Mouse (Mus musculus) liver, embryonic 11.5 days (tissue): ENCODE measurements around the gene Mettl23. TPM values are rescaled to one million over a fixed set of nuclear protein-coding genes. Genes with fewer than 3 reads are reported as not detected.
"Not testable (repeated sequence)": the region's sequence is repeated elsewhere in the genome, so short reads cannot be mapped to it uniquely, and the experiment has no call there.

Experiments used
- ATAC-seq: fragments of 200-750 bp; cut with Nextera tagmentation; replicated peaks from 2 replicates; pipeline ENCODE4 v1.8.0; 2017; ENCODE audit warnings: moderate number of reproducible peaks, mild to moderate bottlenecking, moderate TSS enrichment, moderate library complexity; ENCODE audit not compliant: low FRiP score
- DNase-seq: peaks from one replicate; pipeline ENCODE4 v3.0.0-alpha.2; 2017; ENCODE audit warnings: low spot score
- H3K27ac ChIP-seq: fragments of 300-500 bp; sonication (generic); 2 replicates; pipeline ENCODE4 v1.5.1; 2014; ENCODE audit warnings: mild to moderate bottlenecking, low read depth, low read length, control low read depth
- H3K27me3 ChIP-seq: fragments of 300-500 bp; sonication (generic); replicated peaks from 2 replicates; pipeline ENCODE4 v1.6.1; 2014; ENCODE audit warnings: low read length, mixed read lengths; ENCODE audit not compliant: control insufficient read depth, insufficient read depth
- H3K36me3 ChIP-seq: fragments of 300-500 bp; sonication (generic); 2 replicates; pipeline ENCODE4 v1.6.1; 2014; ENCODE audit warnings: mild to moderate bottlenecking, low read length, moderate library complexity, mixed read lengths; ENCODE audit not compliant: control insufficient read depth, insufficient read depth
- H3K4me1 ChIP-seq: fragments of 300-500 bp; sonication (generic); replicated peaks from 2 replicates; pipeline ENCODE4 v1.6.1; 2014; ENCODE audit warnings: low read length, mixed read lengths; ENCODE audit not compliant: control insufficient read depth, insufficient read depth
- H3K4me2 ChIP-seq: fragments of 300-500 bp; sonication (generic); 2 replicates; pipeline ENCODE4 v1.6.1; 2014; ENCODE audit warnings: mild to moderate bottlenecking, control low read depth, moderate library complexity
- H3K4me3 ChIP-seq: fragments of 300-500 bp; sonication (generic); 2 replicates; pipeline ENCODE4 v1.5.1; 2014; ENCODE audit warnings: low read depth, low read length, control low read depth
- H3K9ac ChIP-seq: fragments of 300-500 bp; sonication (generic); 2 replicates; pipeline ENCODE4 v1.6.1; 2014; ENCODE audit warnings: low read depth, low read length, control low read depth
- H3K9me3 ChIP-seq: fragments of 300-500 bp; sonication (generic); 2 replicates; pipeline ENCODE4 v1.6.1; 2016; ENCODE audit warnings: low read length, inconsistent platforms, mixed read lengths; ENCODE audit not compliant: control insufficient read depth
- WGBS: fragments of 180-500 bp; shearing (Covaris S2); extraction: QIAGEN DNeasy Blood & Tissue Kit; methylation state at CpG from one replicate; pipeline ENCODE4 v1.1.7; 2014; 5-methylcytosine and 5-hydroxymethylcytosine counted together
- polyA plus RNA-seq: library from polyadenylated mRNA; unstranded; fragments of >200 nt; fragmentation: Nextera tagmentation; extraction: Ambion mirVana; gene quantifications from 2 replicates; pipeline ENCODE4 v1.2.1, GENCODE M21; 2014

The Mettl23 gene
- polyA plus RNA-seq, 1 experiment from 2014 or later: 65.1 TPM

DNA sequence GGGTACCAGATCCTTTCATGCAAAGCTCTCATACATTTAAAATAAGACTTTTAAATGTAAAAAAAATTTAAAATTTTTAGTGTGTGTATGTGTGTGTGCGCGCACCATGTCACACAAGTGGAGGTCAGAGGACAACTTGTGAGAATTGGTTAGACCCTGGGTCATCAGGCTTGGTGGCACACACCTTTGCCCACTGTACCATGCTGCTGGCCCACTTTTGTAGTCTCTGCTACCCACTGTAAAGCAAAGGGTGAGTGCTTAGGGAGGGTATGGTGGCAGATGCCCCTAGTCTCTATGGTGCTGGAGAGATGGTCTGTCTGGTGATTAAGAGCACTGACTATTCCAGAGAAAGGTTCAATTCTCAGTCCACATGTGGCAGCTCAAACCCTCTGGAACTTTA, 19.8 kb upstream of the Mettl23 start:
- 90% methylated on average over 2 of the region's 2 CpGs for WGBS
- ATAC-seq: no peak
- peaks cover 8% of the 10 kb centered on the region for H3K4me1 ChIP-seq
- DNase-seq: no peak
- H3K27ac ChIP-seq: no peak overlapping the region
- H3K9ac ChIP-seq: no peak overlapping the region
- H3K36me3 ChIP-seq: no peaks in the 10 kb centered on the region
- H3K4me3 ChIP-seq: no peak overlapping the region
- peaks cover 3% of the 10 kb centered on the region; the same call in 1 of the 2 replicates for H3K27me3 ChIP-seq
- H3K4me2 ChIP-seq: no peak overlapping the region
- H3K9me3 ChIP-seq: no peaks in the 10 kb centered on the region

DNA sequence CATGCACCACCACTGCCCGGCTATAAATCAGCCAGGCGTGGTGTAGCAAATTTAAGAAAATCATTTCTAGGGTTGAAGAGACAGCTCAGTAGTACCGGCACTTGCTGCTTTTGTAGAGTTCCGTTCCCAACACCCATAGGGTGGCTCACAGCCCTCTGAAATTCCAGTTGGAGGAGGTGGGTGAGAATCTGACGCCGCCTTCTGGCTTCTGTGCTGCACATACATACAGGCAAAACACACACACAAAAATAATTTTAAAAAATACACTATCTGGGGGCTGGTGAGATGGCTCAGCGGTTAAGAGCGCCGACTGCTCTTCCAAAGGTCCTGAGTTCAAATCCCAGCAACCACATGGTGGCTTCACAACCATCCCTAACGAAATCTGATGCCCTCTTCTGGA, 19.2 kb upstream of the Mettl23 start:
- not testable (repeated sequence) for H3K36me3 ChIP-seq, H3K4me3 ChIP-seq, ATAC-seq, H3K9me3 ChIP-seq, H3K4me2 ChIP-seq, H3K9ac ChIP-seq, DNase-seq, H3K27ac ChIP-seq, H3K27me3 ChIP-seq
- peaks cover 11% of the 10 kb centered on the region for H3K4me1 ChIP-seq
- 90% methylated on average over 10 of the region's 10 CpGs for WGBS

DNA sequence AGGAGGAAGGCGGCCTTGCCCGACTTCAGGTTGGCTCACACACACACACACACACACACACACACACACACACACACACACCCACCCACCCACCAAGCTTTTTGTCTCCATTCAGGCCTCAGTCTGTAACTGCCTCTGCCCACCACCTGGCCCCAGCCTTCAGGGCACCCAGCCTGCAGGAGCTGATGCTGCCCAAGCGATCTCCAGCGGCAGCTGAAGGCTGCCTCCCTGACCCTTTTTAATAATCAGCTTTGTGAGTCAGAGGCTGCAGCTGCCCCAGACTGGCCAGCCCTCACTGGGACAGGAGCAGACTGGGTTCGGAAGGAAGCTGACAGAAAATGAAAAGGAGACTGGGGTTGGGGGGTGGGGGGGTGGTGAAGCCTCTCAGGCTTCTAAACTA, 17.8 kb upstream of the Mettl23 start:
- DNase-seq (no peak), ATAC-seq (no peak)
- no peak overlapping the region for H3K9ac ChIP-seq
- peaks cover 3% of the 10 kb centered on the region; the same call in 1 of the 2 replicates for H3K27me3 ChIP-seq
- no peak overlapping the region for H3K4me2 ChIP-seq
- WGBS: 59% methylated on average over 5 of the region's 5 CpGs
- H3K36me3 ChIP-seq: no peaks in the 10 kb centered on the region
- no peaks in the 10 kb centered on the region for H3K9me3 ChIP-seq
- no peak overlapping the region for H3K4me3 ChIP-seq
- peaks cover 11% of the 10 kb centered on the region for H3K4me1 ChIP-seq
- no peak overlapping the region; the same call in 1 of the 2 replicates for H3K27ac ChIP-seq

GRCm38 (mm10) chr11:116826550-116827504, 16.3 kb upstream of the Mettl23 start:
- H3K36me3 ChIP-seq: no peaks in the 10 kb centered on the region
- H3K9ac ChIP-seq: peak overlapping the region; percentile 73
- no peak for ATAC-seq
- no peaks in the 10 kb centered on the region for H3K9me3 ChIP-seq
- no peak for DNase-seq
- peaks cover 11% of the 10 kb centered on the region for H3K4me1 ChIP-seq
- H3K4me3 ChIP-seq: peak overlapping the region; percentile 75
- H3K27me3 ChIP-seq: peaks cover 3% of the 10 kb centered on the region; the same call in 1 of the 2 replicates
- peak overlapping the region; percentile 95 for H3K4me2 ChIP-seq
- H3K27ac ChIP-seq: no peak overlapping the region
- WGBS: 41% methylated on average over 17 of the region's 17 CpGs

DNA sequence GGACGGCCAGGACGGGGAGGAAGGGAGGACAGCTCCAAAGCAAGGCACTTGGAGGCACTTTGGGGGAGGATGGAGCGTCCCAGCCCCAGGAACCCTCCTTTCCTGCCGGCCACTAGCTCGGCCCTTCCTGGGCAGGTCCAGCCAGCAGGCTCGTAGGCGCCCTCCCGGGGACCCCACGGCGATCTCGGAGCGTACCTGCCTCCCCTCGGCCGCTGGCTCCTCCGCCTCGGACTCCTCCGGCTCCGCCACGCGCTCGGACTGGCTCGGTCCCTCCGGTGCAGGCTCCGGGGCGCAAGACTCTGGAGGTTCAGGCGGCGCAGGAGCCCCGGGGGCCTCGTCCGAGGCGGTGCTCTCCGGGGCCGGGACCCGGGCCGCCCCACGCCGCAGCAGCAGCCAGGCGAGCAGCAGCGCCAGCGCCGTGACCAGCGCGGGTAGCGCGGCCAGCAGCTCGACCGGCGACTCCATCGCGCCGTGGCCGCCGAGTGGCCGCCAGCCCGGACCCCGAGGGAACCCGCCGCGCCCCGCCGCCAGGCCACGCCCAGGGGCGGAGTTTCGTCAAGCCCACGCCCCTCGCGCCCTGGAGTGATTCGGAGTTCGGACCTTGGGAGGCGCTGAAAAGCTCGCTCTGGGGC, 15.4 kb upstream of the Mettl23 start, which contains the start of gene Mxra7:
Gene Mxra7, minus strand, starts transcription at position 513 of the 632 bp plus-strand sequence.
- Histone ChIP-seq H3K27me3 (peaks cover 3% of the 10 kb centered on the region; the same call in 1 of the 2 replicates), H3K4me3 (peak within 1 kb of the TSS; percentile 75), H3K27ac (no peak within 1 kb of the TSS), H3K9ac (peak within 1 kb of the TSS; percentile 73), H3K9me3 (no peaks in the 10 kb centered on the region), H3K4me1 (peaks cover 11% of the 10 kb centered on the region), H3K36me3 (0 out of 2 replicates have a peak, but pooled peaks cover 3% of the 10 kb centered on the region), H3K4me2 (peak within 1 kb of the TSS; percentile 95)
- ATAC-seq (peak; percentile 63), DNase-seq (peak; percentile 75)
- WGBS: 1% methylated on average over 70 of the region's 71 CpGs

GRCm38 (mm10) chr11:116832172-116832685, 10.8 kb upstream of the Mettl23 start:
- no peak for DNase-seq
- Histone ChIP-seq H3K4me1 (peaks cover 11% of the 10 kb centered on the region), H3K9ac (no peak overlapping the region), H3K4me2 (no peak overlapping the region), H3K36me3 (peaks cover 30% of the 10 kb centered on the region), H3K27me3 (0 out of 2 replicates have a peak, but pooled peaks cover under 1% of the 10 kb centered on the region), H3K27ac (no peak overlapping the region), H3K9me3 (no peaks in the 10 kb centered on the region), H3K4me3 (no peak overlapping the region)
- whole genome bisulfite sequencing: 57% methylated on average over 3 of the region's 4 CpGs
- ATAC-seq: no peak

DNA sequence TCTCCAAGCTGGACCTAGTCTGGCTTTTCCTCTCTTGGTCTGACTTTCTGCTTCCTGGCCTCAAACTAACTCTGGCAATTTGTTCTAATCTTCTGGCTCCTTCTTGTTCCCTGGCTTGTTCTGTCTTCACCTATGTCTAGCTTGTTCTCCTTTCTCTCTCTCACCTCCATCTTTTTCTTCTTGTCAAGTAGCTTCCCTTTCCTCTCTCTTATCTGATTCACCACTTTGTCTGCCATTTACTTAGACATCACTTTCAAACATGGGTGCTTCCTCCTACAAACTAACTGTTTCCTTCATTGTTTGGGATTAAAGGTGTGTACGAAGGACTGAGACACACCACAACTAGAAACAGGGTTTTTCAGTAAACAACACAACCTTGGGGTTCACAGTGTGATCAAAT, 8.1 kb upstream of the Mettl23 start:
- Histone ChIP-seq H3K4me3 (no peak overlapping the region), H3K9me3 (no peaks in the 10 kb centered on the region), H3K9ac (no peak overlapping the region), H3K36me3 (peaks cover 56% of the 10 kb centered on the region), H3K27me3 (no peaks in the 10 kb centered on the region), H3K4me1 (peaks cover 4% of the 10 kb centered on the region), H3K4me2 (no peak overlapping the region), H3K27ac (no peak overlapping the region)
- no peak for ATAC-seq
- DNase-seq: no peak
- WGBS: 89% methylated on average over 1 of the region's 1 CpGs

GRCm38 (mm10) chr11:116836283-116836682, 6.8 kb upstream of the Mettl23 start:
- no peak for ATAC-seq
- no peaks in the 10 kb centered on the region for H3K9me3 ChIP-seq
- no peaks in the 10 kb centered on the region for H3K27me3 ChIP-seq
- H3K9ac ChIP-seq: no peak overlapping the region
- H3K36me3 ChIP-seq: peaks cover 64% of the 10 kb centered on the region
- no peak overlapping the region for H3K4me2 ChIP-seq
- H3K4me3 ChIP-seq: no peak overlapping the region
- no peak for DNase-seq
- no peak overlapping the region for H3K27ac ChIP-seq
- 86% methylated on average over 4 of the region's 4 CpGs for WGBS
- H3K4me1 ChIP-seq: peaks cover 17% of the 10 kb centered on the region
